Mouse (Mus musculus) cerebral cortex, adult 2 months (tissue): ENCODE results near the gene Prelid1.

ENCODE experiments used
- WGBS: fragments of 180-500 bp; shearing (Covaris S2); methylation state at CpG from one replicate; pipeline ENCODE4 v1.1.7; 2018; 5-methylcytosine and 5-hydroxymethylcytosine counted together

Gene Prelid1

GRCm38 (mm10) chr13:55319931-55320533, at the start of gene Prelid1:
Gene Prelid1 (plus strand): TSS chr13:55320500.
- WGBS = 58% methylated on average over 4 of the region's 4 CpGs

- WGBS = 88% methylated on average over 5 of the region's 5 CpGs
Measured at GRCm38 (mm10) chr13:55277203-55277602, 43.1 kb upstream of the Prelid1 start.

DNA sequence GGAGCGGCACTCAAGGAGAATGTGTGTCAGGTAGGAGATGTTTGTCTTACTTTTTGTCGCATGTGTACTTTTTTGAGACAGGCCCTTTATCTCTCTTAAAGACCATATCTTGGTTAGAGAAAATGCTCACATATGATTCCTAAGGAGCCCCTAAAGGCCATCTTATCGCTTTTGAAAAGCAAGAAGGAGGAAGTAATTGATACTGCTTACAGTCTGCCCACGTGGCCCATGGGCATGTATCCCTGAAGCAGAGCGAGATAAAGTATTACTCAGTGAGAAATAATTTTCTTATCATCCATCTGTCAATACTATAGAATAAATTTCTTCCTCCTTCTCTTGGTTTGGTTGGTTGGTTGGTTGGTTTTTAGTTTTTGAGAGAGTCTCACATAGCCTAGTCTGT, 42.7 kb upstream of the Prelid1 start:
- WGBS = 89% methylated on average over 5 of the region's 5 CpGs

GRCm38 (mm10) chr13:55288854-55289253, 31.4 kb upstream of the Prelid1 start:
- 68% methylated on average over 3 of the region's 3 CpGs for WGBS

DNA sequence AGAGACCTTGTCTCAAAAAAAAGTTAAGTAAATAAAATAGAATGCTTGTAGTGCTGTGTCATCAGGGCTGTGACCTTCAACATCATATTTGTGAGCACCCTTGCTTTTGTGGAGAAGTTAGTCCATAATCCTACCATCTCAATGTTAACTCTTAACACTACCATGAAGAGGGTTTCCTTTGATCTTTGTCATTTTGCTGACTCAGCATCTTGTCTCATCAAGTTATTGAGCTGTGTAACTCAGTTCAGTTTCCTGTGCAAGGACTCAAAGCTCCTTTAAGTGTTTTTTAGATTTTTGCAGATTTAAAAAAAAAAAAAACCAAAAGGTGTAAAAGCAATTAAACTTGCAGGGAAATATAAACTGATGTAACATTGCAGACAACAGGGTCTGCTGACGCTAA, 23.5 kb upstream of the Prelid1 start:
- 96% methylated on average over 1 of the region's 1 CpGs for WGBS

GRCm38 (mm10) chr13:55300913-55301312, 19.4 kb upstream of the Prelid1 start:
- 81% methylated on average over 5 of the region's 5 CpGs for WGBS

DNA sequence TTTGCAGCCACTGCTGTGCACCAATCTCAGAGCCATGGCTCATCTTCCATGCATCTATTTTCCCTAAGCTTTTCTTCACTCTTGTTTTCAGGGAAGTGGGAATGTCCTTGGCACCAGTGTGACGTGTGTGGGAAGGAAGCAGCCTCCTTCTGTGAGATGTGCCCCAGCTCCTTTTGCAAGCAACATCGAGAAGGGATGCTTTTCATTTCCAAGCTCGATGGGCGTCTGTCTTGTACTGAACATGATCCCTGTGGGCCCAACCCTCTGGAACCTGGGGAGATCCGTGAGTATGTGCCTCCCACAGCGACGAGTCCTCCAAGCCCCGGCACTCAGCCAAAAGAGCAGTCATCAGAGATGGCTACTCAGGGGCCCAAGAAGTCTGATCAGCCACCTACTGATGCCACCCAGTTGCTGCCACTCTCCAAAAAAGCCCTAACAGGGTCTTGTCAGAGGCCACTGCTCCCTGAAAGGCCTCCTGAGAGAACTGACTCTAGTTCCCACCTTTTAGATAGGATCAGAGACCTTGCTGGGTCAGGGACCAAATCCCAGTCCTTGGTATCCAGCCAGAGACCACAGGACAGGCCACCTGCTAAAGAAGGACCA, 8.2 kb upstream of the Prelid1 start:
- WGBS = 46% methylated on average over 8 of the region's 8 CpGs

GRCm38 (mm10) chr13:55313051-55313450, 7.2 kb upstream of the Prelid1 start:
- 48% methylated on average over 9 of the region's 9 CpGs for WGBS

DNA sequence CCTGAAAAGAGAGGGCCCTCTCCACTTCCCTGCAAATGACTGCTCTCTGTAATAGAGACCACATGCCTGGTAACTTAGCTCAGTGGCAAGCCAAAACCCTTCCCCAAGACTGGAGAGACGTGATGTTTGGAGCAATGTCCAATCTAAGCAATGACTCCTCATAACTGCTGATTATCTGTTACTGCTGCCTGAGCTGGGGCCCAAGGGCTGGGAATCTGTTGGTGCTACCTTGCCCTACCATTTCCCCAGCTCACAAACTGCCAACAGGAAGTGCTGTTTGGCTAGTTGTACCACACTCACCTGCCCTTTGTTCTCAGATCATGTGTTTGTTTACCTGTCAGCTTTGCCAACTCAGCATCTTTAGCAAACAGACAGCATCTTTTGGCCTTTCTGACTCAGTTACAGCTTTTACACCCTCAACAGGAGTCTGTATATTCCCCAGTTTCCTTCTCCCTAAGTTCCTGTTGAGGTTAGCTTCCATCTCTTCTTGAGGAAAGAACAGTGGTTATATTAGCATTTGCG, 5.3 kb upstream of the Prelid1 start:
- 76% methylated on average over 2 of the region's 2 CpGs for WGBS

DNA sequence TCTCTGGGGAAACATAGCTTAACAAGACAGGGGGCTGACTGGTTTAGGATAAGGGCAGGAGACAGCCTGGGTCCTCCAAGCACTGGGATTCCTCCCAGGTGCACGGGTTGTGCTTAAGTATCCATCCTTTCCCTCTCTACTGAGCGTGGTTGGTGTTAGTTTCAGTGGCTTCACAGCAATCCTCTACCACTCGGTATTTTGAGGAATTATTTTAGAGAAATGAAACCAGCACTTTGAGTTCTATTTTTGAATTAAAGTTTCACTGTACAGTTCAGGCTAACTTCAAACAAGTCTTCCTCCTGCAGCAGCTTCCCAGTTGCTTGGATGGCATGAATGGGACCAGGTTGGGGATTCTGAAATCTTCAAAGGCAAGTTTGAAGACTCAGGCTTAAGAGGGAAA, 1.9 kb upstream of the Prelid1 start:
- WGBS = 47% methylated on average over 3 of the region's 3 CpGs

- under 1% methylated on average over 73 of the region's 73 CpGs for WGBS
Measured at GRCm38 (mm10) chr13:55321434-55322129, 1.3 kb downstream of the Prelid1 start, which contains the start of gene Rab24. Gene Rab24 (minus strand): TSS chr13:55321946.

GRCm38 (mm10) chr13:55322130-55322825, 2.0 kb downstream of the Prelid1 start:
- WGBS = 2% methylated on average over 31 of the region's 31 CpGs

GRCm38 (mm10) chr13:55325596-55325995, 5.3 kb downstream of the Prelid1 start:
- WGBS = 62% methylated on average over 11 of the region's 11 CpGs

GRCm38 (mm10) chr13:55327169-55327568, 6.9 kb downstream of the Prelid1 start:
- WGBS = 47% methylated on average over 4 of the region's 4 CpGs

GRCm38 (mm10) chr13:55327633-55328032, 7.3 kb downstream of the Prelid1 start:
- WGBS = 2% methylated on average over 8 of the region's 8 CpGs

DNA sequence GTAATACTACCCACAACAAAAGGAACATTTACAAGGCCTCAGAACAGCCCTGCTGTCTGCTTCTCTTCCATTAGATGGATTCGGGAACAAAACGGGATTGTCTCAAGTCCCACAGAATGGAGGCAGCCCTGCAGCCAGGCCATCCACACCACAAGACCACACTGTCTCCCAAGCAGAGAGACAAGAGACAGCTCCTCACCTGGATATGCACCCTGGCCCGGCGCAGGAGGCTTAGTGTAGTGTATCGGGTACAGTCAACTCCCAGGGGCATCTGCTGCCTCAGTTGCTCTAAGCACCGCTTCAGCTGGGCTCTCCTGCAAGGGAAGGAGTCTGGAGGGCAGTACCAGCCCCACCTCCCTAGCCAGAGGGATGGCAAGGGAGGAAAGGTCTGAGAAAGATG, 7.9 kb downstream of the Prelid1 start:
- WGBS = 89% methylated on average over 6 of the region's 6 CpGs

DNA sequence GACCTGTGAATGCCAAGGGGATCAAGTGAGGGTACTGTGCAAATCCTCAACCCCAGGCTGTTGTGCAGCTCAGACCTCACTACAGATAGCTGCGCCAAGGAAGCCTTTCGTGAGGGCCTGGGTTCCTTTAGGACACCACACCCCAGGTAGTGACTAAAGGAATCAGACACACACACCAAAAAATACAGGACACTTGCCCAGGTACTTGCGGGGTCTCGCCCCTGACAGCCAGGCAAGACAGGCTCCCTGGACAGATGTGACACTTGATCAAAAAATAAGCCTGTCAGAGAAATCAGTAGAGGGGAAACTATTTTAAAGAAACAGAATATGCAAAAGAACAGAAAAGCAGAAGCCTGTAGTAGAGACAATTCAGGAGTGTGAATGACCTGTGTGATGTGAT, 8.3 kb downstream of the Prelid1 start:
- 84% methylated on average over 4 of the region's 4 CpGs for WGBS

DNA sequence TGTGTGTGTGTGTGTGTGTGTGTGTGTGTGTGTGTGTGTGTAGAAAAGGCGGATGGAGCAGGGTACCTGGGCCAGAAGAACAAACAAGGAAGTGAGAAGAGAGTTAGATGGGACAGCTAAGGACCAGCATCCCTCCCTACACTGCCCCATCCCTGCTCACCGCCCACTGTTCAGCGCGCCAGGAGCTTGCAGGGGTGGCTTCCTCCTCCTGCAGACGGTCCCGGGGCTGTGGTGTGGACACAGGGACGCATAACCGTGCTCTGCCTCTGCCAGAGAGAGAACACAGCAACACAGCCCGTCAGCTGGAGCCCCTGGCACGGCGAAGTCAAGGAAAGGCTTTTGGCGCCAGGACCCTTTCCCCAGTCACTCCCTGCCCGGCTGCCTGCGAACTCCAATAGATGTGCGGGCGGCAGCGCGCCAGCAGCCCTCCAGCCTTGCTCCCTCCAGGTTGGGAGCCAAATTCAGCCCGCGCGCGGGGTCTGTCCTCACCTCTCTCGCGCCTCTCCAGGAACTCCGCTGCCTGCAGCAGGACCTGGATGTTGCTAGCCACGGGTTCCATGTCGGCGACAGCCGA, 8.9 kb downstream of the Prelid1 start:
- under 1% methylated on average over 29 of the region's 29 CpGs for WGBS

DNA sequence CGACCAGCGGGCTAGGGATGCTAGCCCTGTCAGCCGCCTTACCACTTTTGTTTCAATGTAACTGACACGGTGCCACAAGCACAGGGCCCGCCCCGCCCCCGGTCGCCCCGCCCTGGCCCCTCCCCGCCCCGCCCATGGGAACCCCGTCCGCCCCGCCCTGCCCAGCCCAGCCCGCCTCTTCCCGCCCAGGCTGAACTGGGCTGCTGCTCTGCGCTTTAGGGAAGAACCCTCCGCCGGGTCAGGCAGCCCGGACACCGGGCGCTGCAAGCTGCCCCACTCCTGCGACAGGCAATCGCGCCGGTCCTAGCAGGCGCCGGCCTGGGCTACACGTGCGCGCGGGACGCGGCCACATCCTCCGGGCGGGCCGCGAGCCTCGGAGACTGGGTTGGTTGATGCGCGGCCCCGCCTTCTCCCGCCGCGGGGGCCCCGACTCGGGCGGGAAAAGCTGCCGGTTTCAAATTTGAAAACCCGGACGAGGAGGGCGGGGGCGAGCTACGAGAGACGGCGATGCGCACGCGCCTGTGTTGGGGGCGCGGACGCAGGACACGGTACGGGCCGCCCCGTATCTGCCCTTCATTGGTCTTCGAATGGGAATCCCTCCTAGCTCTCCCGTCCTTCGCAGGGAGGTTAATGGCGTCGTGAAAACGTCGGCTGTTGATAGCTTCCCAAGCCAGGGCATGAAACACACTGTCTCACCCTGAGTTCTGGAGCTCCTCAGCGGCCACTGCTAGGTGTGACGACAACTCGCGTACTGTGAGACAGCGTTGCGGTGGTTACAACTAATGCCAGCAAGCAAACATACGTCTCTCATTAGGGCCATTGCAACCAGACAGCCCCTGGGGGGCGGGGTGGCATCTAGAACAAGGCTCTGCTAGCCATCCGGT, 9.6 kb downstream of the Prelid1 start, which contains the start of gene Mxd3:
Gene Mxd3, minus strand, starts transcription at position 141 of the 884 bp plus-strand sequence.
- under 1% methylated on average over 82 of the region's 82 CpGs for WGBS

DNA sequence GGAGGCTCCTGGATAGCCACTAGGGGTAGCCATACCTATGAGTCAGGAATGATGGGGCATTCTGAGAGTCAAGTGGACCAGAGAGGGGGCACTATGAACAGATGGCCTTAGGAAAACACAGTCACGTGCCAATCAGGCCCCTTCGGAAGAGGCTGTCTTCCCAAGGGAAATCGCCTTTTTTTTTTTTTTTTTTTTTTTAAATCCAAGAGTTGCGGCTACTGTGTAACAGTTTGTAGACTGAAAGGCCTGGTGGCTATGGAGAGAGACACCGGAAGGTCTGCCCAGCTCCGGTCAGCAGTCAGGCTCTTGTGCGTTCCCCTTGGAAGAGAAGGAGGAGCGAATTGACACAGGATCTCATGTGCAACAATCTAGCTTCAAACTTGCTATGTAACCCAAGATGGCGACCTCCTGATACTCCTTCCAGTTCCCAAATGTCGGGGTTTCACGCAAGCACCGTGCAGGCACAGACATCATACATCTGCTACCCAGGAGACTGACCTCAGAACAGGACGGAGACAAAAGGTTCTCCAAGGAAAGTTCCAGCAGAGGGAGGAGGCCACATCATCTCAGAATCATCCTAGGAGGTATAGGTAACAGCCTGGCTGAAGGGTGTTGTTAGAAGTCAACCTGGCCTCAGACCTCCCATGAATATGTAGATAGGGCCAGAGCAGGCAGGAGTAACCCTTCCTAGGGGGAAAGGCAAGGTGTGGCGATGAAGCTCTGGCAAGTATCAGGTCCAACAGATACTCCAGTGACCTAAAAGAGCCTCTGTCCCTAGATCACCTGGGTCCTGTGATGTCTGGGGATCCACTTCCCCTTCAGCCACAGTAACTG, 10.5 kb downstream of the Prelid1 start:
- 60% methylated on average over 14 of the region's 14 CpGs for WGBS
